Mouse (Mus musculus) T-helper 17 cell (primary cell): ENCODE measurements around the gene Cdhr1.

Experiments used
- in situ Hi-C, 2 experiments: fragments of 300-600 bp; cut with MboI, MseI; formaldehyde crosslinking; loops; 1 replicate in 1 of 2; 2 replicates in 1 of 2; pipeline ENCODE4 v1.15.1; 2025; ENCODE audit warnings: high pct_unique_total_duplicates in 2 of 2

Gene Cdhr1

DNA sequence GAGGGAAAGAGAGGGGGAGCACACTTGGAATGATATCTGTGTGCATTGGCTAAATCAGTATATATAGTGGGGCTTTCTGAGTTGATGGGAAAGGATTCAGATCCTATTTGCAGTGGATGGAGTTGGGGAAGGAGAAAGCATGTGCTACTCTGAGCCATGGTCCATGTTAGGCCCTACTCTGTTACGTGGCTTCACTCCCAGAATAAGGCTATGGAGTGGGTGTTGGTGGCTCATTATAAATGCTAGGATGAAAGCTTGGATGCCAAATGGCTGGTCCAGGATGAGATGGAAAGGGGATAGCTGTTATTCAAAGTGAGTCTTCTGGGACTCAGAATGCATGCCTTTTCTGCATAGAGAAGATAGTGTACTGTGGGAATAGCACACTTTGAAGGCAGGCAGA lies 17.4 kb downstream of the Cdhr1 start:
- in situ Hi-C loops: no loop called here

DNA sequence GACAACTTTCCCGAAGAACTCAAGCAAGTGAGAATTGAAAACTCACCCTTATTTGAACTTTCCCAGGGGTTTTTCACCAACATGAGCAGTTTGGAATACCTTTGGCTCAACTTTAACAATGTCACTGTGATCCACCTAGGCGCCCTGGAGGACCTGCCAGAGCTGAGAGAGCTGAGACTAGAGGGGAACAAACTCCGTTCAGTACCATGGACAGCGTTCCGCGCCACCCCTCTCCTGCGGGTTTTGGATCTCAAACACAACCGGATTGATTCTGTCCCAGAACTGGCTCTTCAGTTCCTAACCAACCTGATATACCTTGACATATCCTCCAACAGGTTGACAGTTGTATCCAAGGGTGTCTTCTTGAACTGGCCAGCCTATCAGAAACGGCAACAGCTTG lies 29.6 kb downstream of the Cdhr1 start:
- in situ Hi-C loops: no loop called here

DNA sequence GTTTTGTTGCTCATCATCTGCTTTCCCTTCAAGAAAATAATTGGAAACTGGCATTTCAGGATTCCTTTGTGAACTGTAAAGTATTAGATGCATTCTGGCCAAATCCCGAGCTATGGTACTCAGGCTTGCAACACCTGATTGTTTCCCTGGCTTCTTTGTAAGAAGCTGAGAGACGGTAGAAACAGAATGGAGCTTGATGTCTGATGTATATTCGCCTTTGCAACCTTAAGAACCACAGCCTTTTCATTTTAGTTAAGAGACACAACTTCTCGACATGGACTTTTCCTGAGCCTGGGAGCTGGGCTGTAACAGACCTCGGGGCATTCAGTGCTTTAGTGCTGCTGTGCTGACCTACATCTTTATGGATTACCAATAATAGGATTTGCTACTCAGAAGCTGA lies 30.5 kb downstream of the Cdhr1 start, which contains the start of gene Lrit2:
Gene Lrit2, plus strand, starts transcription at position 301 of the 400 bp plus-strand sequence.
- in situ Hi-C loops: no loop called here

DNA sequence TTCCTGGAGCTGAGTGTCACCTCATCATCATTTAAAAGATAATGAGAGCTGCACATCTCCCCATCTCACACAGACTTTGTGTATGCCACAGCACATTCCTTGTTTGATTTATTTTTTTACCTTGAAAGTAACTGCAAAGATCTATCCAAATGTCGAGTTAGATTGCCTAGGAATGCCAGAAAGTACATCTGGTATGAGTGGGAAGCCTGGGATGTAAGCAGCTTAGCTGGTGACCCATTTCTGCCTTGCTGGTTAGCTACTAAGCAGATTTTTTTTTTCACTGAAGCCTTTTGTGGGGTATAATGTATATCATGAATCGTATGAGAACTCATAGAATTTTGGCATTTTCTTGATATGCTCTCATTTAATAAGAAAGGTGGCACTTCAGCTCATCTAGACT lies 31.5 kb downstream of the Cdhr1 start:
- in situ Hi-C loops: no loop called here

DNA sequence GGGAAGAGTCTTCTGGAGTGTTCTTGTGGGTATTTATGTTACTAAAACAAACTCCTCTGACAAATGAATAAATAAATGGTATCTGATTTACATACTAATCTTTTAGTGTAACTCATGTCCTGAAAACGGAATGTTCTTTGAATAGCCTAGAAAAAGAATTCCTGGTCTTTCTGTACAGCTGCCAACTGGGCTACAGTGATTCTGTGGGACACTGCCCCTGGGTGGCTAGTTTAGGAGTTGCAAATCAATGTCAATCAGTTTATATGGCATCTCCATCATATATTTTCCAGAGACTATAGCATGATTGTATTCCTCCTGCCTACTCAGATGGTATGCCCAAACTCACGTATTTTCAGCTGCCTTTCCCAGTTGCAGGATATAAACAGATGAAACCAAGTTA lies 33.3 kb downstream of the Cdhr1 start:
- in situ Hi-C loops: no loop called here

DNA sequence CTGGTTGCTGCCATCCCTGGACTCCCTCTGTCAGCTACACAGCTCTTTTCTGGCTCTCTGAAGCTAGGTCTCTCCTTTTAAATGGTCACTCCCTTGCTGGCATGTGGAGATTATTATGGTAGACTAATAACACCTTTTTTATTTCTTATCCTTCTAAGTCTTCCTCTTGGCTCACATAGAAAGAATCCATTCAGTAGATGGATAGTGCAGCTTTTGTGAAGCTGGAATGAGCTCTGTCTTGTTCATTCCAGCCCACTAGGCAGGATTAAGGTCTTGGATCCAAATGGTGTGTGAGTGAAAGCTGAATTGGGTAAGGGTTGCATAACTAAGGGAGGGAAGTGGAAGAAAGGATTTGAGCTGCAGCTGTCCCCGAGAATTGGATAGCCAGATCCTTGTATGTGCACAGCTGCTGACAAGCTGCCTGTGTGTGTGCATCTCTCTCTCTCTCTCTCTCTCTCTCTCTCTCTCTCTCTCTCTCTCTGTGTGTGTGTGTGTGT lies 49.2 kb downstream of the Cdhr1 start, which contains the start of gene Rgr:
Gene Rgr, minus strand, starts transcription at position 51 of the 497 bp plus-strand sequence.
- in situ Hi-C loops: no loop called here

DNA sequence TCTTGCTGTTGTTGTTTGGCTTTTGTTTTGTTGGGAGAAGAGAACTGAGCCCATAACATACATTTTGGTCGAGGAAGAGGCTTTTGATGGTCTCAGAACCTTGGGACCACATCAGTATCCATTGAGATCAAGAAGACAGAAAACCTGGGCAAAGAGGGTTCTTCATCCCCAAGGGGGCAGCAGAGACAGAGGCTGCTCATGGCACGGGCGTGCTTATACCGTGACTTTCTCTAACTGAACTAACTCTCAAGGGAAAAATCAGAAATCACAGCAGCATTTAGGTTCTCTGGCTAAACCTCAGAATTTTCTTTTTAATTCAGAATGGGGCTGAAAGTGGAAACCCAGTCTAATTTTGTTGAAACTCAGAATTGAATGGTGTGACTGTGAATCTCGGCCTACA lies 63.7 kb downstream of the Cdhr1 start:
- in situ Hi-C loops: no loop called here

DNA sequence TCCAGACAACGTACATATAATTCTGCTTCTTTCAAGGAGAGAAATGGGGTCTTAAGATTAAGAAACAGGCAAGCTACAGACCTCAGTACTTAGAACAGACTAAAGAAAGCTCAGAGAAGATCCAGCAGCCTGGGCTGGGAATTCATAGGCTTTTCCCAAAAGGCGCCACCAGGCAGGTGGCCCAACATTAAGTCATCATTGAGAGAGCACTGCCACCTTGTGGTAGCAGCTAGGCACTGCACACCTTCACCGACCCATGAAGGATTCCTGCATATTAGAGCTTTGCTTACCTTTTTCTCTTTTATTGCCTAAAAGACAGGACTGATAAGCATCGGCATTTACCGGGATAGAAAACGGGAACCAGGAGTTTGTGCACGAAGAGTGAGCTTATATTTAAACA lies 64.9 kb downstream of the Cdhr1 start:
- in situ Hi-C loops: no loop called here

DNA sequence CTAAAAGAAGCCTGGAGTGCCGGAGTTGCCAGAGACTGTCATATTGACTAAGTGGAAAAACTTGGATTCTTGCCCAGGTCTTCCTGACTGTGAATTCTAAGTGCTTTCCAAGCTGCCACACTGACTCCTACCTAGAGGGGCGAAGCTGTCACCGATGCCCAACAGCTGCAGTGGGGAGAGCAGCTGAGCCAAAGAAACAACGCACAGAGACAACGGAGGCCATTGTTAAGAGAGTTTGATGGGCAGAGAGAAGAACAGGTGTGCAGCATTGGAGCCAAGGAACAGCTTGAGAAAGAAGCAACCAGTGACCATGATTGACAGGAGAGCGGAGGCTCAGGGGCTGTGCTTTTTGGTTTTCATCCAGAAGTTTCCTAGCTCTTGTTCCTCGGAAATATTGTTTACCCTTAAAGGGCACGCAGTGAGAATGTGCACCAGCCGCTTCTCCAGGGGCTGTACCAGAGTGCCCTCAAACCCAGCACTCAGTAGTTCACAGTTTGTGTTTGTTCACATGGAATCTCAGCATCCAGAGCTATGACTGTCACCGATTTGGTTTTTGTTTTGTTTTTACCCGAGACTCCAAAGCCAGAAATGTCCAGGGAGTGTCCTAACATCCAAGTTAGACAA lies 65.6 kb downstream of the Cdhr1 start:
- in situ Hi-C loops: no loop called here

DNA sequence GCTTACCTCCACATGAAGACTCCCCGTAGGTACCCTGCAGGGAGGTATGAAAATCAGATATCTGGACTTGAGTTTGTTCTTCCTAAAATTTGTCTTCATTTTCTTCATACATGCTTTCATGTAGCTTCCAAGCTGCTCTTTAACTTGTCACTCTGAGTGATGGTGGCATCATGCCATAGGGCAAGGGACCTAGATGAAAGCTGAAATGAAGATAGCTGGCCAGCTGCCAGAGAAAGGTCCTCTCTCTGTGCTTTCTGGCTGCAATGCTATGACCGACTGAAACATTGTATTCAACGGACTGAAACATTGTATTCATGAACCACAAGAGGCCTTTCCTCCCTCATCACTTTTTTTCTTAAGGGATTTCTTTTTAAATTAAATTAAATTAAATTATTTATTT lies 69.6 kb downstream of the Cdhr1 start:
- in situ Hi-C loops: no loop called here

DNA sequence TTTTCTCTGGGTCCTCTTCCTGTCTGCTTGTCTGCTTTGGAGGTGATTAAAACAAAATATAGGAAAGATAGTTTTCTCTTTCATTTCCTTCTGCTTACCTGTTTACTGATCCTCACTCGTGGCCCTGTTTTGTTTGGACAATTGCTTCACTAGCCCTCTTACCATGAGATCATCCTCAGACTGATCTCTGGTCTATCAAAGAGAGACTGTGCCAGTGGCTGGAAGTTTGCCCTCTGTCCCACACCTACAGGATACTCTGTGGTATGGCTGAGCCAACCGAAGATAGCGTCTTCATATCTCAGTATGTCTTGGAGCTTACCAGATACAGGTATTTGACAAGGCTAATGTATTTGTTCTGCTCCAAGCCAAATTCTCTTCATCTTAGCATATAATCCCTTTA lies 70.2 kb downstream of the Cdhr1 start:
- in situ Hi-C loops: no loop called here
